Mouse (Mus musculus) hindbrain, embryonic 15.5 days (tissue): ENCODE data around the gene P2rx1. TPM values are rescaled to one million over a fixed set of nuclear protein-coding genes. Genes with fewer than 3 reads are reported as not detected.

Experiments used
- ATAC-seq: fragments of 200-750 bp; cut with Nextera tagmentation; 2 replicates; pipeline ENCODE4 v1.8.0; 2017; ENCODE audit warnings: low read depth, moderate number of reproducible peaks, moderate TSS enrichment; ENCODE audit not compliant: low FRiP score
- H3K27ac ChIP-seq: fragments of 300-500 bp; sonication (generic); replicated peaks from 2 replicates; pipeline ENCODE4 v1.5.1; 2015; ENCODE audit warnings: mild to moderate bottlenecking, inconsistent platforms
- H3K27me3 ChIP-seq: fragments of 300-500 bp; sonication (generic); 2 replicates; pipeline ENCODE4 v1.6.1; 2015; ENCODE audit warnings: control low read depth, inconsistent platforms
- H3K36me3 ChIP-seq: fragments of 300-500 bp; sonication (generic); 2 replicates; pipeline ENCODE4 v1.6.1; 2015; ENCODE audit warnings: control low read depth, inconsistent platforms
- H3K4me1 ChIP-seq: fragments of 300-500 bp; sonication (generic); replicated peaks from 2 replicates; pipeline ENCODE4 v1.6.1; 2015; ENCODE audit warnings: control low read depth, inconsistent platforms
- H3K4me2 ChIP-seq: fragments of 300-500 bp; sonication (generic); 2 replicates; pipeline ENCODE4 v1.6.1; 2015; ENCODE audit warnings: moderate library complexity, mild to moderate bottlenecking, inconsistent platforms
- H3K4me3 ChIP-seq: fragments of 300-500 bp; sonication (generic); 2 replicates; pipeline ENCODE4 v1.5.1; 2015; ENCODE audit warnings: mild to moderate bottlenecking, inconsistent platforms
- H3K9ac ChIP-seq: fragments of 300-500 bp; sonication (generic); 2 replicates; pipeline ENCODE4 v1.6.1; 2015; ENCODE audit warnings: inconsistent platforms
- H3K9me3 ChIP-seq: fragments of 300-500 bp; sonication (generic); 2 replicates; pipeline ENCODE4 v1.6.1; 2016; ENCODE audit warnings: control low read depth, inconsistent platforms
- WGBS: fragments of 180-500 bp; shearing (Covaris S2); methylation state at CpG from one replicate; pipeline ENCODE4 v1.1.7; 2015; 5-methylcytosine and 5-hydroxymethylcytosine counted together
- polyA plus RNA-seq: library from polyadenylated mRNA; unstranded; fragments of >200 nt; fragmentation: Nextera tagmentation; extraction: Ambion mirVana; gene quantifications from 2 replicates; pipeline ENCODE4 v1.2.1, GENCODE M21; 2015

The P2rx1 gene
- polyA plus RNA-seq: 0.39 and 0.73 TPM in 2 replicates

DNA sequence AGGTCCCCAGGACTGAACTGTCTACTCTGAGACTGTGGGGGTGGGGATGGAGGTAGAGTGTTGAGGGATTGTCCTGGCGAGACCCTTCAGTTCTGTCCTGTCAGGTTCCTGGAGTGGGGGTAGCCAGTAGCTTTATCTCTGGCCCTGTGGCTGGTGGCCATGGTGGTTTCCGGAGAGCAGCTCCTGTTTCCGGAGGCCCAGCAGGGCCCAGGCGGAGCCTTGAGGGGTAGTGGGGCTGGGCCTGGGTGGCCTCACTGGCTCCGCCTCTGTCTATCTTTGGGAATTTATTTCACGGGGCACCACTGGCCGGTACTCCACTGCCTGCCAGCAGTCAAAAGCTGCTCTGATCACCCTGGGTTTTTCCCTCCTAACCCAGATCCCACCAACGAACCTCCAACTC is at the start of gene P2rx1:
TSS of gene P2rx1 (plus strand) at position 333 of the 400 bp plus-strand sequence.
- no peaks in the 10 kb centered on the region for H3K36me3 ChIP-seq
- no peak for ATAC-seq
- no peaks in the 10 kb centered on the region for H3K27me3 ChIP-seq
- H3K4me1 ChIP-seq: no peaks in the 10 kb centered on the region
- H3K9ac ChIP-seq: no peak within 1 kb of the TSS
- 59% methylated on average over 8 of the region's 8 CpGs for WGBS
- no peak within 1 kb of the TSS for H3K4me2 ChIP-seq
- H3K9me3 ChIP-seq: no peaks in the 10 kb centered on the region
- no peak within 1 kb of the TSS for H3K4me3 ChIP-seq
- H3K27ac ChIP-seq: no peak within 1 kb of the TSS

DNA sequence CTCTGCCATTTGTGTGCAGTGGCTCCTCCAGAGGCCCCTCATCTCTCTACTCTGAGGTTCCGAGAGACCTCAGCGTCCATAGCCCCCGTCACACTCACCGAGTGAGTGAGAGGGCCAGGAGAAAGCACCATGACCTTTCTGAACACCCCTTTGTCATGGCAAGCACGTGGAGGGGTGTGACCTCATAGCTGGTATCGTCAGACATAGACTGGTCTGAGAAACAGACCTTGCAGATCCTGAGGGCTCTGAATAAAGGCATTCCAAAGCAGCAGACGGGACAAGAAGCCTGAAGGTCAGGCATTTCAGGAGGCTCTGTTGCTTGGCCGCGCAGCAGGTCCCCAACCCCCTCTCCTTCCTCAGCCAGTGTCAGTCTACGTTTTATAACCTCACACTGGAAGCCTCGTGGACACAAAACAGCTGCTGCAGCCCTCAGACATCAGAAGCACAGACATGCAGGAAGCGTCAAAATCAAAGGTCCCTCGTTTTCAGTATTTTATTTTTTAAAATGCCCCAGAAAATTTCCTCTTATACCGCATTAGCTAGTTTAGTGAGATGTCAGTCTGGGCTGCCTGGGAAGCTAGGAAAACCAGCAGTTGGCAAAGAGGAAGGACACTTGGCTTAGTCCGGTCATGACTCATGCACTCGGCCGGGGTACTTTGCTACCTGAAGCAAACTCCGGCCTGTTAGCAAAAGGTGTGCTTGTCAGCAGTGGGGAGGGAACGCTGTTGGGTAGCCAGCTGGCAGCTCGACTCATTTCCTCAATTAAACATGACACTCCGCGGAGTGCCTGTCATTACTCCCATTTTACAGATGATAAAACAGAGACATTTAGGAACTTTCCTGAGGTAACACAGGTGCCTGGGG is 47.5 kb upstream of the P2rx1 start:
- WGBS: 62% methylated on average over 22 of the region's 22 CpGs

DNA sequence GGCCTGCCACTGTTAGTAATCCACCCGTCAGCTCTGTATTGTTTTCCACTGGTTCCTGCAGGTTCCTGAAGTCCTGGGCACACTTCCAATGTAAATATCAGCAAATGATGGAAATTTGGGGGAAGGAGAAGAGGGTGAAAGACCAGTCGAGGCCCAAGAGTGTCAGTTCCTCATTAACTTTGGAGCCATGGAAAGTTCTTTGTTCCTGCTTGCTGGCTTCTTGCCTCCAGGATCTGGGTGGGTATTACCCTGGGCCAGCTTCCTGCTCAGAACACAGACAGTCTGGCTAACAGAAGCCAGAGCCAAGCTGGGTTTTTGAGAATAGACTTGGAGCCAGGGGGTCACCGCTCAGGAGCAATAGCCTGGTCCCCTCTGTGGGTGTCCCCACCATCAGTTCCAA is 46.7 kb upstream of the P2rx1 start:
- Histone ChIP-seq H3K27ac (no peak overlapping the region), H3K4me2 (no peak overlapping the region), H3K9me3 (no peaks in the 10 kb centered on the region), H3K4me1 (no peaks in the 10 kb centered on the region), H3K27me3 (no peaks in the 10 kb centered on the region), H3K4me3 (no peak overlapping the region), H3K9ac (no peak overlapping the region), H3K36me3 (no peaks in the 10 kb centered on the region)
- ATAC-seq: no peak; the same call in 1 of the 2 replicates
- WGBS: 52% methylated on average over 3 of the region's 3 CpGs

More for the DNA sequence above, 47.5 kb upstream of the P2rx1 start:
- Histone ChIP-seq H3K4me3 (no peak overlapping the region), H3K36me3 (no peaks in the 10 kb centered on the region), H3K9ac (no peak overlapping the region), H3K27me3 (no peaks in the 10 kb centered on the region), H3K4me2 (no peak overlapping the region), H3K27ac (no peak overlapping the region), H3K9me3 (no peaks in the 10 kb centered on the region), H3K4me1 (no peaks in the 10 kb centered on the region)
- no peak for ATAC-seq

DNA sequence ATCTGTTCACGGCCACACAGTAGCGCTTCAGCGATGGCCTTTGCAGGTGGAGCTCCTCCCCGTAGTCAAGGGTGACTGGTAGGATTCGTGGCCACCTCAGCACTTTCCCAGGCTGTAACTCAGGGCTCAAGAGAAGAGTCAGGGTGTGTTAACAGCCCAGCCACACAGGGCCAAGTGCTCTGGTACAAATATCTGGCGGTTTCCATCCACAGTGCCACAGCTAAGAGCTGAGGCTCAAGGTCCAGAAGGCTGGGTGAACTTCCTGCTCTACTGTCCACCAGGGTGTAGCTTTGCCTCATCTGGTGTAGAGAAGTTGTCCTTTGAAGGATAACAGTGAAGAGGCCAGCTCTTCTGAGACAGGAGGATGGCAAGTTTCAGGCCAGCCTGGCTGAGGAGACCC is 46.2 kb upstream of the P2rx1 start:
- Histone ChIP-seq H3K36me3 (no peaks in the 10 kb centered on the region), H3K9me3 (no peaks in the 10 kb centered on the region), H3K4me1 (no peaks in the 10 kb centered on the region), H3K27me3 (no peaks in the 10 kb centered on the region), H3K27ac (no peak overlapping the region), H3K4me2 (no peak overlapping the region), H3K4me3 (no peak overlapping the region), H3K9ac (no peak overlapping the region)
- no peak for ATAC-seq
- 87% methylated on average over 6 of the region's 6 CpGs for WGBS

DNA sequence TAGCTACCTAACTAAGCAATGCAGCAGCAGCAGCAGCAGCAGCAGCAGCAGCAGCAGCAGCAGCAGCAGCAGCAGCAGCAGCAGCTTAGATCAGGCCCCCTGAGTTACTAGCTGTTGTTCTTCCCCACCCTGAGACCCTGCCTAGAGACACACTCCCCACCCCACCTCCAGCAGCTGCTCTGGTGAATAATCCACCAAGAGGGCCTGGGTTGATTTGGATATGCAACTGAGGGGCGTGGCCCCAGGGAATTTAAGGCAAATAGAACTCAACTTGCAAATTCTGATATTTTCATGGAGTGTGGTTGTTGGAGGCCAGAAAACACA is 45.8 kb upstream of the P2rx1 start:
- Histone ChIP-seq H3K27me3 (no peaks in the 10 kb centered on the region), H3K36me3 (no peaks in the 10 kb centered on the region), H3K9me3 (no peaks in the 10 kb centered on the region), H3K4me3 (no peak overlapping the region), H3K9ac (no peak overlapping the region), H3K27ac (no peak overlapping the region), H3K4me2 (no peak overlapping the region), H3K4me1 (no peaks in the 10 kb centered on the region)
- 71% methylated on average over 1 of the region's 1 CpGs for WGBS
- ATAC-seq: no peak

DNA sequence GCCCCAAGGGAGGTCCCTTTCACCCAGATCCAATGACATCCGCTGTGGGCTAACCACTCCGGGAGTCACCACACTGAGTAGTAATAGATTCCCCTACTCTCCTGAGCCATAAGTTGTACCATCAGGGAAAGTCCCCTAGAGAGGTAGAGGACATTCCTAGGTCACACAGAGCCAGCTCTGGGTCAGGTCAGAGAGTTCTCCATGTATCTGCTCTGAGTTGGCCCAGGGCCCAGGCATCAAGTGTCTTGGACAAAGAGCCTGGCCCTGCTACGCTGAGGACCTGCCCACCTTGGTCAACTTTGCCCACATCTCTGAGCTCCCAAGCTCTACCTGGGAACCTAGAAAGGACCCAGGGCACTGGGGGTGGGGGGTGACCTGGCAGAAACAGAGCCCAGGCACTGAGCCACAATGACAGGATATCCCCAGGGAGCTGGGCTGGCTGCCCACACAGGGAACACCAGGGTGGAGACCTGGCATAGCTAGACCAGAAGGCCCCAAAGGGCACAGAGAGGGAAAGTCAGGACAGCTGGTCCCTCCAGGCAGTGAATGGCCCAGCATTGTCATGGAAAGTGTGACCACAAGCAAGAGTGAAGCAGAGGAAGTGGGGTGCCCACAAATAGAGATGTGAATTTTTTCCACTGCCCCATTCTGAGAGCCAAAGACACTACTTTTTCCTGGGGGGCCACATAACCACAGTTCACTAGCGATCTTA is 45.3 kb upstream of the P2rx1 start:
- no peak overlapping the region for H3K4me3 ChIP-seq
- H3K27ac ChIP-seq: no peak overlapping the region
- H3K4me1 ChIP-seq: no peaks in the 10 kb centered on the region
- H3K9ac ChIP-seq: no peak overlapping the region
- no peak overlapping the region for H3K4me2 ChIP-seq
- no peaks in the 10 kb centered on the region for H3K36me3 ChIP-seq
- WGBS: 88% methylated on average over 4 of the region's 4 CpGs
- ATAC-seq: no peak
- H3K9me3 ChIP-seq: no peaks in the 10 kb centered on the region
- H3K27me3 ChIP-seq: no peaks in the 10 kb centered on the region

DNA sequence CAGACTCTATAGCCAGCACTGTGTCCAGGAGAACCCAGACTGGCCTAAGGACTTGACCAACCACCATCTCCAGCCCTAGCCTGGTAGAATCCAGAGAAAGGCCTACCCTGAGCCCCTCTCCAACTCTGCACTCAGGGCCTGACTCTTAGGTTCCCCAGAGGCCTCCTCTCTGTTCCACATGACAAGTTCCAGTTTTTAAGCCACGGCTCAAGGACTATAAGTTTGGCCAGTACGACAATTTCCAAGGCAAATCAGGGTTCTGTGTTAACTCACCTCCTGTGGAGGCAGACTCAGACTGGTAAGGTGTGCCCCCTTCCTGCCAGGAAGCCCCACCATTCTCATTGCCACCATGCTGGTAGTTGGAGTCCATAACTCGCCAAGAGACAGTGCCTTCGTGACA is 44.7 kb upstream of the P2rx1 start:
- Histone ChIP-seq H3K36me3 (no peaks in the 10 kb centered on the region), H3K4me3 (no peak overlapping the region), H3K9ac (no peak overlapping the region), H3K4me1 (no peaks in the 10 kb centered on the region), H3K4me2 (no peak overlapping the region), H3K27me3 (peaks cover under 1% of the 10 kb centered on the region; the same call in 1 of the 2 replicates), H3K27ac (no peak overlapping the region), H3K9me3 (no peaks in the 10 kb centered on the region)
- 88% methylated on average over 4 of the region's 4 CpGs for WGBS
- no peak for ATAC-seq

DNA sequence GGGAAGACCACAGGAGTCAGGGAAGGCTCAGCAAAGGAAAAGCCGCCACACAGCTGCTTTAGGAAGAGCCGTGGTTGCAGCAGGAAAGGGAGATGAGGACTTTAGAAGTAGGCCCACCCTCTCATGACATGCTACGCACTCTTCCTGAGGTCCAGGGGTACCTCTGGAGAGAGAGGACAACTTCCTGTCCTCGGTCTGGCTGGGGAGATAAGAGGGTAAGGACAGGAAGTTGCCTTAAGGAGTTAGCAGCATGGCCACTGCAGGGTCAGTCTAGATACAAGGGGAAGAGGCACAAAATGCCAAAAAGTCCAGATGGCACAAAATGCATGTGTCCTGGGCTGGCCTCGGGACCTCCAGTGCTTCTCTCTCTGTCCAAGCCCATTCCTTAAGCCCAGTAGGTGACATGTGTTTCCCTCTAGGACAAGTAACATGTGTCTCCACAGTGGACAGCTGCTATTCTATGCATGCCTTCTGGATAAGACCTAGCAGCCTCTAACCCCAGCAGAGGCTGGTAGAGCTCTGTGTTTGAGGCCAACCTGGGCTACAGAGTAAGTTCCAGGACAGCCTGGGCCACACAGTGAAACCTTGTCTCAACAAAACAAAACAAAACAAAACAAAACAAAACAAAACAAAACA is 43.4 kb upstream of the P2rx1 start:
- Histone ChIP-seq H3K9me3 (no peaks in the 10 kb centered on the region), H3K27me3 (peaks cover 13% of the 10 kb centered on the region), H3K27ac (no peak overlapping the region), H3K4me2 (no peak overlapping the region), H3K4me1 (no peaks in the 10 kb centered on the region), H3K36me3 (no peaks in the 10 kb centered on the region), H3K4me3 (no peak overlapping the region), H3K9ac (no peak overlapping the region)
- ATAC-seq: no peak
- WGBS: 74% methylated on average over 5 of the region's 5 CpGs

DNA sequence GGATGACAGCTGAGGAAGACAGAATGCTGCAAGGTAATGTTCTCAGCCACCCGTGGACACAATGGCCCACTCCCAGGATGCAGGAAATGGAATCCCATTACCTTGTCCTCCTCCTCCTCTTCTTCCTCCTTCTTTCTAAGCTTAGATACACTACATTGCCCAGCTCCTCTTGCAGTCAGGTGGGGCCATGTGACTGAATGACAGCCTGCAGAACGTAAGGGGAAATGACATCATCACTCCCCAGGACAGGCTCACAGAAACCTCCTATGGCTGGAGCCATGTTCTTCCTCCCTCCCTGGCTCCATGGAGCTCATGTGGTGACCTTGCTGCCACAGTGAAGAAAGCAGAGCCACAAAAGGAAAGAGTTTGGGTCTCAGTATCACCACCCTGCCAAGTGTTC is 41.6 kb upstream of the P2rx1 start:
- no peak overlapping the region for H3K4me3 ChIP-seq
- H3K9ac ChIP-seq: no peak overlapping the region
- H3K9me3 ChIP-seq: no peaks in the 10 kb centered on the region
- H3K27ac ChIP-seq: no peak overlapping the region
- no peaks in the 10 kb centered on the region for H3K36me3 ChIP-seq
- peaks cover 29% of the 10 kb centered on the region for H3K27me3 ChIP-seq
- no peak overlapping the region for H3K4me2 ChIP-seq
- peaks cover 9% of the 10 kb centered on the region for H3K4me1 ChIP-seq
- WGBS: 61% methylated on average over 2 of the region's 2 CpGs
- no peak for ATAC-seq

DNA sequence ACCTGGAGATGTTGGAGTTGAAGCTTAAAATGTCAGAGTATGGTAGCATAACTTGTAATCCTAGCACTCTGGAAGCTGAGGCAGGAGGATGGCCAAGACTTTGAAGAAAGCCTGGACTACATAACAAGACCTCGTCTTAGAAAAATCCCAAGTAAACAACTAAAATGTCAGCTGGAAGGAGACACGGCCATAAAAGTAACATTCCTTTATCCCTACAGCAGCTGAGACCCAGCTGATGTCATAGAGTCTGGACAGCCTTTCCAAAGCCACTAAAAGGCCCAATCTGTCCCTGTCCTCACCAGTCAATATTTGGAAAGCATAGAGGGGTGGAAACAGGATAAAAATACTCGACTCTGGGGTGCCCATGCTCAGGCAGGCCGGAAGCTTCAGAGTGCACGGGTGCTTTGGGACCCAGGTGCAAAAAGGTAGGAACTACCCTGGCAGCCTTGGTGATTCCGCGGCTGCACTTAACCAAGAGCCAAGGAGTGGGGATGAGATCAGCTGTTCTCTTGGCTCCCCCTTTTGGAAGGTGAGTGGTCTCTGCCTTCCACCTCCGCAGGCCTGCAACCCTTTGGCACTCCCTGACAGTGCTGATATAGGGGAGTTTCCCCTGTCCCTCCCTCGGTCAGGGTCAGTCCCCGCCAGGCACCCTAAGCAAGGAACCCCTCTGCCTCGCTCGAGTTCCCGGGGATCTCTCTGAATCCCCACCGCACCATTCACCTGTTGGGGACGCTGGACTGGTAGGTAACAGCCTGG is 38.8 kb upstream of the P2rx1 start:
- no peak overlapping the region for H3K9ac ChIP-seq
- H3K27me3 ChIP-seq: peaks cover 40% of the 10 kb centered on the region
- H3K4me2 ChIP-seq: no peak overlapping the region
- no peak for ATAC-seq
- H3K4me3 ChIP-seq: peak overlapping the region; percentile 24; the same call in 1 of the 2 replicates
- 18% methylated on average over 15 of the region's 15 CpGs for WGBS
- peaks cover 9% of the 10 kb centered on the region for H3K4me1 ChIP-seq
- no peak overlapping the region for H3K27ac ChIP-seq
- no peaks in the 10 kb centered on the region for H3K9me3 ChIP-seq
- H3K36me3 ChIP-seq: no peaks in the 10 kb centered on the region

DNA sequence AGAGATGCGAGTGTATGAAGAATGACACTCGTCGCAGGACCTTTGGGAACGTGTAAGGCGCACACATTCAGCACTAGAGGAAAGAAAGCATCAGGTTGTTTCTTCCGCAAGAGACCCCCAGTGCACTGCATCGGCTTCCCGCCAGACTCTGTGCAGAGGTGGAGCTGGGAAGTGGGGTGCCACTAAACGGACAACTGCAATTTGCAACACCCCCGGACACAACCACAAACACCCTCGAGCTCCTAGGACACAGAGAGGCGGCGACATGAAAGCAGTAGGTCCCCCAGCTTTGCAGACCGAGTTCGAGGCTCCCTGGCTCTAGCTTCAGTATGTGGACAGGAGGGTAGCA is 38.2 kb upstream of the P2rx1 start:
- peak overlapping the region; percentile 45 for H3K4me2 ChIP-seq
- H3K27ac ChIP-seq: no peak overlapping the region
- no peak for ATAC-seq
- H3K4me3 ChIP-seq: peak overlapping the region; percentile 24
- H3K36me3 ChIP-seq: no peaks in the 10 kb centered on the region
- peaks cover 9% of the 10 kb centered on the region for H3K4me1 ChIP-seq
- WGBS: 4% methylated on average over 15 of the region's 15 CpGs
- H3K9ac ChIP-seq: no peak overlapping the region
- H3K9me3 ChIP-seq: no peaks in the 10 kb centered on the region
- H3K27me3 ChIP-seq: peaks cover 40% of the 10 kb centered on the region
